Mouse (Mus musculus) heart, postnatal 0 days (tissue): ENCODE results near the gene Tapbp. TPM values are rescaled to one million over a fixed set of nuclear protein-coding genes. Genes with fewer than 3 reads are reported as not detected.

Source experiments
- ATAC-seq: fragments of 200-750 bp; cut with Nextera tagmentation; 2 replicates; pipeline ENCODE4 v1.8.0; 2017; ENCODE audit warnings: low read depth, moderate number of reproducible peaks, moderate library complexity; ENCODE audit not compliant: insufficient read depth
- DNase-seq: peaks from one replicate; pipeline ENCODE4 v3.0.0-alpha.2; 2016; ENCODE audit warnings: low spot score
- H3K27ac ChIP-seq: fragments of 300-500 bp; sonication (generic); 2 replicates; pipeline ENCODE4 v1.5.1; 2014; ENCODE audit warnings: low read depth, mild to moderate bottlenecking
- H3K27me3 ChIP-seq: fragments of 300-500 bp; sonication (generic); 2 replicates; pipeline ENCODE4 v1.6.1; 2014; ENCODE audit warnings: low read length, mixed read lengths; ENCODE audit not compliant: control insufficient read depth, insufficient read depth
- H3K36me3 ChIP-seq: fragments of 300-500 bp; sonication (generic); replicated peaks from 2 replicates; pipeline ENCODE4 v1.6.1; 2014; ENCODE audit warnings: low read length, mixed read lengths; ENCODE audit not compliant: control insufficient read depth, insufficient read depth
- H3K4me1 ChIP-seq: fragments of 300-500 bp; sonication (generic); 2 replicates; pipeline ENCODE4 v1.6.1; 2014; ENCODE audit warnings: antibody characterized with exemption; ENCODE audit not compliant: control insufficient read depth, insufficient read depth
- H3K4me2 ChIP-seq: fragments of 300-500 bp; sonication (generic); 2 replicates; pipeline ENCODE4 v1.6.1; 2014; ENCODE audit warnings: low read depth, mild to moderate bottlenecking, low read length, moderate library complexity
- H3K4me3 ChIP-seq: fragments of 300-500 bp; sonication (generic); 2 replicates; pipeline ENCODE4 v1.5.1; 2014; ENCODE audit warnings: low read depth, low read length
- H3K9ac ChIP-seq: fragments of 300-500 bp; sonication (generic); replicated peaks from 2 replicates; pipeline ENCODE4 v1.6.1; 2014; ENCODE audit warnings: low read depth, low read length, mixed read lengths
- H3K9me3 ChIP-seq: fragments of 300-500 bp; sonication (generic); replicated peaks from 2 replicates; pipeline ENCODE4 v1.6.1; 2016; ENCODE audit warnings: low read length; ENCODE audit not compliant: control insufficient read depth
- CTCF ChIP-seq: IDR thresholded peaks from 2 replicates; pipeline ENCODE4 v1.5.1; 2016; ENCODE audit warnings: antibody characterized with exemption, control low read depth, low read depth
- EP300 ChIP-seq: IDR thresholded peaks from 2 replicates; pipeline ENCODE4 v1.6.1; 2016; ENCODE audit warnings: antibody characterized with exemption, low read depth
- WGBS: fragments of 180-500 bp; shearing (Covaris S2); extraction: QIAGEN DNeasy Blood & Tissue Kit; methylation state at CpG from one replicate; pipeline ENCODE4 v1.1.7; 2014; 5-methylcytosine and 5-hydroxymethylcytosine counted together
- polyA plus RNA-seq: library from polyadenylated mRNA; unstranded; fragments of >200 nt; fragmentation: Nextera tagmentation; extraction: Ambion mirVana; gene quantifications from 2 replicates; pipeline ENCODE4 v1.2.1, GENCODE M21; 2015
- total RNA-seq: library from RNA; depleted of rRNA; stranded (reverse); fragments of >200 nt; gene quantifications from 2 replicates; pipeline ENCODE4 v1.2.3, GENCODE M21; 2014; ENCODE audit warnings: low replicate concordance

The Tapbp gene
- total and polyA plus RNA-seq, 2 experiments from 2014 or later: 51.3 to 84.1 TPM

DNA sequence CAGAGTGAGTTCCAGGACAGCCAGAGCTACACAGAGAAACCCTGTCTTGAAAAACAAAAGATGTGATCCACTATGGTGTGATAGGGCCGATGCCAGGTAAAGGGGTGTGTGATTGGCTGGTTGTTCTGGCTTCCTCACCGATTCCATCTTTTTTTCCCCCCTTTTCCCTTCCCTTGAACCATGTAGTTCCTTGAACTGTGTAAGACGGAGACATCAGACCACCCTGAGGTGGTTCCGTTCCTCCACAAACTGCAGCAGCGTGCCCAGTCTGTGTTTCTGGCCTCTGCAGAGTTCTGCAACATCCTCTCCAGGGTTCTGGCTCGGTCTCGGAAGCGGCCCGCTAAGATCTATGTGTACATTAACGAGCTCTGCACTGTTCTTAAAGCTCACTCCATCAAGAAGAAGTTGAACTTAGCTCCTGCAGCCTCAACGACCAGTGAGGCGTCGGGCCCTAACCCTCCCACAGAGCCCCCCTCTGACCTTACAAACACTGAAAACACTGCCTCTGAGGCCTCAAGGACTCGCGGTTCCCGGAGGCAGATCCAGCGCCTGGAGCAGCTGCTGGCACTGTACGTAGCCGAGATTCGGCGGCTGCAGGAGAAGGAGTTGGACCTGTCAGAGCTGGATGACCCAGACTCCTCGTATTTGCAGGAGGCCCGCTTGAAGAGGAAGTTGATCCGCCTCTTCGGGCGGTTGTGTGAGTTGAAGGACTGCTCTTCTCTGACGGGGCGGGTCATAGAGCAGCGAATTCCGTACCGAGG lies 4.5 kb upstream of the Tapbp start:
- Histone ChIP-seq H3K9ac (no peak overlapping the region), H3K4me2 (no peak overlapping the region), H3K4me3 (no peak overlapping the region), H3K4me1 (peaks cover 8% of the 10 kb centered on the region), H3K27ac (no peak overlapping the region), H3K36me3 (peaks cover 45% of the 10 kb centered on the region), H3K27me3 (no peaks in the 10 kb centered on the region), H3K9me3 (no peaks in the 10 kb centered on the region)
- WGBS: 92% methylated on average over 31 of the region's 31 CpGs
- DNase-seq: no peak
- TF ChIP-seq EP300 (no peak), CTCF (no peak)
- no peak for ATAC-seq

GRCm38 (mm10) chr17:33911813-33912414 lies 3.8 kb upstream of the Tapbp start:
- ATAC-seq (no peak), DNase-seq (no peak)
- 88% methylated on average over 28 of the region's 28 CpGs for WGBS
- no peak overlapping the region for H3K9ac ChIP-seq
- no peaks in the 10 kb centered on the region for H3K27me3 ChIP-seq
- H3K36me3 ChIP-seq: peaks cover 45% of the 10 kb centered on the region
- H3K27ac ChIP-seq: no peak overlapping the region
- no peak for TF ChIP-seq CTCF
- TF ChIP-seq EP300: no peak
- H3K4me3 ChIP-seq: no peak overlapping the region
- no peaks in the 10 kb centered on the region for H3K9me3 ChIP-seq
- H3K4me2 ChIP-seq: no peak overlapping the region
- peaks cover 12% of the 10 kb centered on the region for H3K4me1 ChIP-seq

DNA sequence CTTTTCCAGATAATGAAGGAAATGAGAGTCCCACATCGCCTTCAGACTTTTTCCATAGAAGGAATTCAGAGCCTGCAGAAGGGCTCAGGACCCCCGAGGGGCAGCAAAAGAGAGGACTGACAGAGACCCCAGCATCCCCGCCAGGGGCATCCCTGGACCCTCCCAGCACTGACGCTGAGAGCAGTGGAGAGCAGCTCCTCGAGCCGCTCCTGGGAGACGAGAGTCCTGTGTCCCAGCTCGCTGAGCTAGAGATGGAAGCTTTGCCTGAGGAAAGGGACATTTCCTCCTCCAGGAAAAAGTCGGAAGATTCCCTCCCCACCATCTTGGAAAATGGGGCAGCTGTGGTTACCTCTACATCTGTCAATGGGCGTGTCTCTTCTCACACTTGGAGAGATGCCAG lies 2.4 kb upstream of the Tapbp start:
- Histone ChIP-seq H3K9ac (no peak overlapping the region), H3K27ac (no peak overlapping the region), H3K4me3 (no peak overlapping the region), H3K9me3 (no peaks in the 10 kb centered on the region), H3K4me1 (peaks cover 9% of the 10 kb centered on the region), H3K27me3 (no peaks in the 10 kb centered on the region), H3K4me2 (no peak overlapping the region), H3K36me3 (peaks cover 45% of the 10 kb centered on the region)
- TF ChIP-seq EP300 (no peak), CTCF (no peak)
- no peak for ATAC-seq
- WGBS: 86% methylated on average over 10 of the region's 10 CpGs
- no peak for DNase-seq

- Histone ChIP-seq H3K4me3 (no peak overlapping the region), H3K4me1 (peaks cover 8% of the 10 kb centered on the region), H3K4me2 (no peak overlapping the region), H3K27ac (no peak overlapping the region), H3K27me3 (no peaks in the 10 kb centered on the region), H3K9ac (no peak overlapping the region), H3K36me3 (peaks cover 45% of the 10 kb centered on the region), H3K9me3 (no peaks in the 10 kb centered on the region)
- DNase-seq (no peak), ATAC-seq (no peak)
- WGBS: 95% methylated on average over 8 of the region's 8 CpGs
- TF ChIP-seq EP300: no peak
- no peak for TF ChIP-seq CTCF
Measured at GRCm38 (mm10) chr17:33913905-33914304, 1.8 kb upstream of the Tapbp start.

- peaks cover 45% of the 10 kb centered on the region for H3K36me3 ChIP-seq
Measured at GRCm38 (mm10) chr17:33914969-33915391, 719 bp upstream of the Tapbp start.

More at GRCm38 (mm10) chr17:33914969-33915391, 719 bp upstream of the Tapbp start:
- H3K9ac ChIP-seq: no peak overlapping the region
- H3K9me3 ChIP-seq: no peaks in the 10 kb centered on the region
- no peak overlapping the region for H3K4me3 ChIP-seq
- no peaks in the 10 kb centered on the region for H3K27me3 ChIP-seq
- WGBS: 65% methylated on average over 13 of the region's 13 CpGs
- no peak for TF ChIP-seq EP300
- 0 out of 2 replicates have a peak, but pooled peaks have one; percentile 10 for TF ChIP-seq CTCF
- H3K4me1 ChIP-seq: peaks cover 8% of the 10 kb centered on the region
- ATAC-seq (no peak), DNase-seq (no peak)
- no peak overlapping the region for H3K4me2 ChIP-seq
- H3K27ac ChIP-seq: peak overlapping the region; percentile 72; the same call in 1 of the 2 replicates
